Mouse (Mus musculus): ENCODE results near the gene Hhat. TPM values are rescaled to one million over a fixed set of nuclear protein-coding genes. Genes with fewer than 3 reads are reported as not detected.

The Hhat gene
- polyA plus RNA-seq, 1 experiment from 2014 or later = 3.6 TPM

- TF ChIP-seq EP300 (optimal IDR thresholded peaks at IDR 0.05) = no peak
- no peak for TF ChIP-seq CTCF (IDR thresholded peaks at IDR 0.05; ENCODE audit: low read depth)
- ATAC-seq (ENCODE audit: low FRiP score, low TSS enrichment) = no peak
Observed at GRCm38 (mm10) chr1:192480072-192480784, 290.8 kb downstream of the Hhat start.

GRCm38 (mm10) chr1:192478176-192478575 lies 292.8 kb downstream of the Hhat start:
- Histone ChIP-seq H3K9ac (ENCODE audit: low read length) (no peak overlapping the region), H3K27me3 (ENCODE audit: control insufficient read depth, insufficient read depth, low read length) (no peaks in the 10 kb centered on the region; the same call in 1 of the 2 replicates), H3K4me1 (replicated peaks; ENCODE audit: control insufficient read depth, insufficient read depth) (no peaks in the 10 kb centered on the region), H3K36me3 (ENCODE audit: control insufficient read depth, insufficient read depth, low read length) (no peaks in the 10 kb centered on the region), H3K9me3 (ENCODE audit: control insufficient read depth, low read length) (no peaks in the 10 kb centered on the region), H3K4me2 (replicated peaks; ENCODE audit: low read depth) (no peak overlapping the region), H3K4me3 (ENCODE audit: low read depth, low read length) (no peak overlapping the region), H3K27ac (replicated peaks) (no peak overlapping the region)
- TF ChIP-seq EP300 (optimal IDR thresholded peaks at IDR 0.05) = no peak
- no peak for TF ChIP-seq CTCF (IDR thresholded peaks at IDR 0.05; ENCODE audit: low read depth)
- ATAC-seq (ENCODE audit: low FRiP score, low TSS enrichment) (no peak), DNase-seq (ENCODE audit: low spot score) (no peak)
- 46% methylated on average over 5 of the region's 5 CpGs for WGBS

More at GRCm38 (mm10) chr1:192480072-192480784, 290.8 kb downstream of the Hhat start:
- no peak for DNase-seq (ENCODE audit: low spot score)
- H3K9me3 ChIP-seq (ENCODE audit: control insufficient read depth, low read length) = no peaks in the 10 kb centered on the region
- H3K4me3 ChIP-seq (ENCODE audit: low read depth, low read length) = no peak overlapping the region
- no peaks in the 10 kb centered on the region; the same call in 1 of the 2 replicates for H3K27me3 ChIP-seq (ENCODE audit: control insufficient read depth, insufficient read depth, low read length)
- H3K4me2 ChIP-seq (replicated peaks; ENCODE audit: low read depth) = no peak overlapping the region
- H3K27ac ChIP-seq (replicated peaks) = no peak overlapping the region
- H3K36me3 ChIP-seq (ENCODE audit: control insufficient read depth, insufficient read depth, low read length) = no peaks in the 10 kb centered on the region
- 77% methylated on average over 8 of the region's 8 CpGs for WGBS
- H3K4me1 ChIP-seq (replicated peaks; ENCODE audit: control insufficient read depth, insufficient read depth) = no peaks in the 10 kb centered on the region
- no peak overlapping the region for H3K9ac ChIP-seq (ENCODE audit: low read length)

GRCm38 (mm10) chr1:192477556-192477955 lies 293.5 kb downstream of the Hhat start:
- Histone ChIP-seq H3K4me2 (replicated peaks; ENCODE audit: low read depth) (no peak overlapping the region), H3K4me1 (replicated peaks; ENCODE audit: control insufficient read depth, insufficient read depth) (no peaks in the 10 kb centered on the region), H3K9me3 (ENCODE audit: control insufficient read depth, low read length) (no peaks in the 10 kb centered on the region), H3K27me3 (ENCODE audit: control insufficient read depth, insufficient read depth, low read length) (no peaks in the 10 kb centered on the region; the same call in 1 of the 2 replicates), H3K4me3 (ENCODE audit: low read depth, low read length) (no peak overlapping the region), H3K27ac (replicated peaks) (no peak overlapping the region), H3K9ac (ENCODE audit: low read length) (no peak overlapping the region), H3K36me3 (ENCODE audit: control insufficient read depth, insufficient read depth, low read length) (no peaks in the 10 kb centered on the region)
- 53% methylated on average over 6 of the region's 6 CpGs for WGBS
- TF ChIP-seq CTCF (IDR thresholded peaks at IDR 0.05; ENCODE audit: low read depth) = no peak
- no peak for TF ChIP-seq EP300 (optimal IDR thresholded peaks at IDR 0.05)
- DNase-seq (ENCODE audit: low spot score) = no peak
- no peak for ATAC-seq (ENCODE audit: low FRiP score, low TSS enrichment)

- Histone ChIP-seq H3K4me3 (ENCODE audit: low read depth, low read length) (no peak overlapping the region), H3K9me3 (ENCODE audit: control insufficient read depth, low read length) (no peaks in the 10 kb centered on the region), H3K4me2 (replicated peaks; ENCODE audit: low read depth) (no peak overlapping the region), H3K27me3 (ENCODE audit: control insufficient read depth, insufficient read depth, low read length) (no peaks in the 10 kb centered on the region; the same call in 1 of the 2 replicates), H3K9ac (ENCODE audit: low read length) (no peak overlapping the region), H3K27ac (replicated peaks) (no peak overlapping the region), H3K36me3 (ENCODE audit: control insufficient read depth, insufficient read depth, low read length) (no peaks in the 10 kb centered on the region), H3K4me1 (replicated peaks; ENCODE audit: control insufficient read depth, insufficient read depth) (no peaks in the 10 kb centered on the region)
- no peak for ATAC-seq (ENCODE audit: low FRiP score, low TSS enrichment)
- DNase-seq (ENCODE audit: low spot score) = no peak
- 11% methylated on average over 7 of the region's 7 CpGs for WGBS
- no peak for TF ChIP-seq CTCF (IDR thresholded peaks at IDR 0.05; ENCODE audit: low read depth)
- TF ChIP-seq EP300 (optimal IDR thresholded peaks at IDR 0.05) = no peak
Observed at GRCm38 (mm10) chr1:192476704-192477103, 294.3 kb downstream of the Hhat start.

GRCm38 (mm10) chr1:192473134-192473533 lies 297.9 kb downstream of the Hhat start:
- Histone ChIP-seq H3K27me3 (ENCODE audit: control insufficient read depth, insufficient read depth, low read length) (no peaks in the 10 kb centered on the region; the same call in 1 of the 2 replicates), H3K4me2 (replicated peaks; ENCODE audit: low read depth) (no peak overlapping the region), H3K27ac (replicated peaks) (no peak overlapping the region), H3K4me1 (replicated peaks; ENCODE audit: control insufficient read depth, insufficient read depth) (no peaks in the 10 kb centered on the region), H3K4me3 (ENCODE audit: low read depth, low read length) (no peak overlapping the region), H3K36me3 (ENCODE audit: control insufficient read depth, insufficient read depth, low read length) (no peaks in the 10 kb centered on the region), H3K9ac (ENCODE audit: low read length) (no peak overlapping the region), H3K9me3 (ENCODE audit: control insufficient read depth, low read length) (no peaks in the 10 kb centered on the region)
- 84% methylated on average over 6 of the region's 6 CpGs for WGBS
- TF ChIP-seq CTCF (IDR thresholded peaks at IDR 0.05; ENCODE audit: low read depth) = no peak
- TF ChIP-seq EP300 (optimal IDR thresholded peaks at IDR 0.05) = no peak
- ATAC-seq (ENCODE audit: low FRiP score, low TSS enrichment) (no peak), DNase-seq (ENCODE audit: low spot score) (no peak)

- Histone ChIP-seq H3K9me3 (ENCODE audit: control insufficient read depth, low read length) (no peaks in the 10 kb centered on the region), H3K27ac (replicated peaks) (no peak overlapping the region), H3K27me3 (ENCODE audit: control insufficient read depth, insufficient read depth, low read length) (no peaks in the 10 kb centered on the region; the same call in 1 of the 2 replicates), H3K36me3 (ENCODE audit: control insufficient read depth, insufficient read depth, low read length) (no peaks in the 10 kb centered on the region), H3K4me3 (ENCODE audit: low read depth, low read length) (no peak overlapping the region), H3K9ac (ENCODE audit: low read length) (no peak overlapping the region), H3K4me1 (replicated peaks; ENCODE audit: control insufficient read depth, insufficient read depth) (no peaks in the 10 kb centered on the region), H3K4me2 (replicated peaks; ENCODE audit: low read depth) (no peak overlapping the region)
- DNase-seq (ENCODE audit: low spot score) (no peak), ATAC-seq (ENCODE audit: low FRiP score, low TSS enrichment) (no peak)
- WGBS = 48% methylated on average over 4 of the region's 4 CpGs
- TF ChIP-seq CTCF (IDR thresholded peaks at IDR 0.05; ENCODE audit: low read depth) (no peak), EP300 (optimal IDR thresholded peaks at IDR 0.05) (no peak)
Observed at GRCm38 (mm10) chr1:192472366-192472765, 298.7 kb downstream of the Hhat start.

All from stomach, postnatal 0 days (tissue).